Mouse (Mus musculus) G1E (cell line): ENCODE data around the gene Clic4.

Experiments
- CTCF ChIP-seq: IDR thresholded peaks from 2 replicates; pipeline ENCODE4 v1.5.1; 2012; ENCODE audit warnings: low read depth, low read length, inconsistent platforms, mixed read lengths
- GATA1 ChIP-seq: IDR thresholded peaks from 2 replicates; pipeline ENCODE4 v1.6.1; 2012; ENCODE audit warnings: borderline replicate concordance, low read length, inconsistent platforms, mixed read lengths
- GATA2 ChIP-seq: IDR thresholded peaks from 2 replicates; pipeline ENCODE4 v1.6.1; 2012; ENCODE audit warnings: low read depth, low read length, inconsistent platforms, borderline replicate concordance
- POLR2AphosphoS5 ChIP-seq: IDR thresholded peaks from 2 replicates; pipeline ENCODE4 v1.6.1; 2012; ENCODE audit warnings: low read depth, low read length, inconsistent platforms; ENCODE audit not compliant: insufficient replicate concordance

- TF ChIP-seq CTCF, result no peak
- no peak for TF ChIP-seq GATA1
- TF ChIP-seq POLR2AphosphoS5, result no peak
- no peak for TF ChIP-seq GATA2
Measured at GRCm38 (mm10) chr4:135230661-135231060, 42.0 kb downstream of the Clic4 start.
